Mouse (Mus musculus) embryonic facial prominence, embryonic 15.5 days (tissue): ENCODE data around the gene Lrrc74a. TPM values are rescaled to one million over a fixed set of nuclear protein-coding genes. Genes with fewer than 3 reads are reported as not detected.
A peak's percentile ranks its signal among the peaks of the same experiment; 100 is the strongest.

ENCODE experiments used
- ATAC-seq: fragments of 200-750 bp; cut with Nextera tagmentation; 2 replicates; pipeline ENCODE4 v1.8.0; 2017; ENCODE audit warnings: low read depth, moderate TSS enrichment; ENCODE audit not compliant: insufficient number of reproducible peaks, low FRiP score, low TSS enrichment
- H3K27ac ChIP-seq: fragments of 300-500 bp; sonication (generic); replicated peaks from 2 replicates; pipeline ENCODE4 v1.5.1; 2015; ENCODE audit warnings: mild to moderate bottlenecking, inconsistent platforms
- H3K27me3 ChIP-seq: fragments of 300-500 bp; sonication (generic); 2 replicates; pipeline ENCODE4 v1.6.1; 2015; ENCODE audit warnings: inconsistent platforms
- H3K36me3 ChIP-seq: fragments of 300-500 bp; sonication (generic); 2 replicates; pipeline ENCODE4 v1.6.1; 2015; ENCODE audit warnings: mild to moderate bottlenecking, inconsistent platforms
- H3K4me1 ChIP-seq: fragments of 300-500 bp; sonication (generic); 2 replicates; pipeline ENCODE4 v1.6.1; 2015; ENCODE audit warnings: inconsistent platforms
- H3K4me2 ChIP-seq: fragments of 300-500 bp; sonication (generic); replicated peaks from 2 replicates; pipeline ENCODE4 v1.6.1; 2015; ENCODE audit warnings: mild to moderate bottlenecking, inconsistent platforms
- H3K4me3 ChIP-seq: fragments of 300-500 bp; sonication (generic); replicated peaks from 2 replicates; pipeline ENCODE4 v1.5.1; 2015; ENCODE audit warnings: mild to moderate bottlenecking, inconsistent platforms
- H3K9ac ChIP-seq: fragments of 300-500 bp; sonication (generic); 2 replicates; pipeline ENCODE4 v1.6.1; 2015; ENCODE audit warnings: inconsistent platforms
- H3K9me3 ChIP-seq: fragments of 300-500 bp; sonication (generic); replicated peaks from 2 replicates; pipeline ENCODE4 v1.6.1; 2016; ENCODE audit warnings: inconsistent platforms
- WGBS: fragments of 180-500 bp; shearing (Covaris S2); methylation state at CpG from one replicate; pipeline ENCODE4 v1.1.7; 2015; 5-methylcytosine and 5-hydroxymethylcytosine counted together
- polyA plus RNA-seq: library from polyadenylated mRNA; unstranded; fragments of >200 nt; fragmentation: Nextera tagmentation; extraction: Ambion mirVana; gene quantifications from 2 replicates; pipeline ENCODE4 v1.2.1, GENCODE M21; 2015

The Lrrc74a gene
- polyA plus RNA-seq, 1 experiment from 2014 or later: not detected

GRCm38 (mm10) chr12:86770927-86771326, 36.8 kb downstream of the Lrrc74a start:
- Histone ChIP-seq H3K4me2 (no peak overlapping the region), H3K36me3 (no peaks in the 10 kb centered on the region), H3K9ac (no peak overlapping the region), H3K4me1 (peaks cover 46% of the 10 kb centered on the region), H3K27ac (peak overlapping the region; percentile 81), H3K4me3 (no peak overlapping the region), H3K9me3 (no peaks in the 10 kb centered on the region), H3K27me3 (no peaks in the 10 kb centered on the region)
- ATAC-seq: no peak
- 22% methylated on average over 3 of the region's 3 CpGs for WGBS

- Histone ChIP-seq H3K27me3 (no peaks in the 10 kb centered on the region), H3K4me1 (peaks cover 53% of the 10 kb centered on the region), H3K4me3 (no peak overlapping the region), H3K9ac (no peak overlapping the region), H3K4me2 (peak overlapping the region; percentile 21; the same call in 1 of the 2 replicates), H3K36me3 (no peaks in the 10 kb centered on the region), H3K9me3 (no peaks in the 10 kb centered on the region), H3K27ac (peak overlapping the region; percentile 81; the same call in 1 of the 2 replicates)
- WGBS: 12% methylated on average over 12 of the region's 12 CpGs
- ATAC-seq: peak; percentile 67; the same call in 1 of the 2 replicates
These were observed 37.8 kb downstream of the Lrrc74a start for GRCm38 (mm10) chr12:86771823-86772427.

- Histone ChIP-seq H3K4me2 (no peak overlapping the region), H3K4me1 (peaks cover 53% of the 10 kb centered on the region), H3K27me3 (no peaks in the 10 kb centered on the region), H3K9ac (no peak overlapping the region), H3K27ac (no peak overlapping the region), H3K9me3 (no peaks in the 10 kb centered on the region), H3K36me3 (no peaks in the 10 kb centered on the region), H3K4me3 (no peak overlapping the region)
- ATAC-seq: no peak
- 14% methylated on average over 3 of the region's 3 CpGs for WGBS
These were observed 38.4 kb downstream of the Lrrc74a start for GRCm38 (mm10) chr12:86772551-86772950.

GRCm38 (mm10) chr12:86775561-86776280, 41.6 kb downstream of the Lrrc74a start:
- Histone ChIP-seq H3K9me3 (no peaks in the 10 kb centered on the region), H3K9ac (no peak overlapping the region; the same call in 1 of the 2 replicates), H3K27ac (peak overlapping the region; percentile 79), H3K4me2 (0 out of 2 replicates have a peak overlapping the region, but pooled peaks have one; percentile 10), H3K4me3 (no peak overlapping the region), H3K36me3 (no peaks in the 10 kb centered on the region), H3K4me1 (peaks cover 31% of the 10 kb centered on the region), H3K27me3 (no peaks in the 10 kb centered on the region)
- ATAC-seq: peak; percentile 63
- WGBS: 48% methylated on average over 7 of the region's 7 CpGs

- Histone ChIP-seq H3K4me3 (no peak overlapping the region), H3K27ac (peak overlapping the region; percentile 79), H3K4me2 (no peak overlapping the region), H3K36me3 (no peaks in the 10 kb centered on the region), H3K9me3 (no peaks in the 10 kb centered on the region), H3K9ac (no peak overlapping the region), H3K27me3 (no peaks in the 10 kb centered on the region), H3K4me1 (peaks cover 25% of the 10 kb centered on the region)
- 82% methylated on average over 7 of the region's 7 CpGs for WGBS
- no peak for ATAC-seq
These were observed 42.2 kb downstream of the Lrrc74a start for GRCm38 (mm10) chr12:86776341-86776860.

GRCm38 (mm10) chr12:86778531-86778930, 44.4 kb downstream of the Lrrc74a start:
- H3K4me3 ChIP-seq: no peak overlapping the region
- H3K4me1 ChIP-seq: peaks cover 20% of the 10 kb centered on the region
- H3K27me3 ChIP-seq: no peaks in the 10 kb centered on the region
- ATAC-seq: no peak
- H3K9me3 ChIP-seq: no peaks in the 10 kb centered on the region
- WGBS: 90% methylated on average over 4 of the region's 4 CpGs
- no peak overlapping the region for H3K9ac ChIP-seq
- H3K27ac ChIP-seq: no peak overlapping the region
- H3K4me2 ChIP-seq: no peak overlapping the region
- H3K36me3 ChIP-seq: no peaks in the 10 kb centered on the region

GRCm38 (mm10) chr12:86779206-86779989, 45.2 kb downstream of the Lrrc74a start:
- no peaks in the 10 kb centered on the region for H3K9me3 ChIP-seq
- H3K4me2 ChIP-seq: no peak overlapping the region
- H3K36me3 ChIP-seq: no peaks in the 10 kb centered on the region
- H3K27ac ChIP-seq: no peak overlapping the region
- no peak for ATAC-seq
- no peaks in the 10 kb centered on the region for H3K27me3 ChIP-seq
- H3K4me3 ChIP-seq: no peak overlapping the region
- H3K9ac ChIP-seq: no peak overlapping the region
- peaks cover 20% of the 10 kb centered on the region for H3K4me1 ChIP-seq
- WGBS: 47% methylated on average over 11 of the region's 11 CpGs

- 36% methylated on average over 6 of the region's 6 CpGs for WGBS
- Histone ChIP-seq H3K27me3 (no peaks in the 10 kb centered on the region), H3K27ac (peak overlapping the region; percentile 22), H3K9me3 (no peaks in the 10 kb centered on the region), H3K4me1 (peaks cover 12% of the 10 kb centered on the region), H3K36me3 (no peaks in the 10 kb centered on the region), H3K4me2 (no peak overlapping the region), H3K9ac (no peak overlapping the region), H3K4me3 (no peak overlapping the region)
- no peak for ATAC-seq
These were observed 47.6 kb downstream of the Lrrc74a start for GRCm38 (mm10) chr12:86781654-86782202.

- Histone ChIP-seq H3K4me1 (peaks cover 31% of the 10 kb centered on the region), H3K4me3 (no peak overlapping the region), H3K9me3 (no peaks in the 10 kb centered on the region), H3K36me3 (no peaks in the 10 kb centered on the region), H3K9ac (no peak overlapping the region), H3K4me2 (0 out of 2 replicates have a peak overlapping the region, but pooled peaks have one; percentile 4), H3K27me3 (no peaks in the 10 kb centered on the region), H3K27ac (peak overlapping the region; percentile 74)
- no peak for ATAC-seq
- 24% methylated on average over 12 of the region's 12 CpGs for WGBS
These were observed 52.2 kb downstream of the Lrrc74a start for GRCm38 (mm10) chr12:86786149-86787019.

- no peaks in the 10 kb centered on the region for H3K27me3 ChIP-seq
- H3K4me1 ChIP-seq: peaks cover 26% of the 10 kb centered on the region
- 51% methylated on average over 4 of the region's 4 CpGs for WGBS
- peak overlapping the region; percentile 74 for H3K27ac ChIP-seq
- no peaks in the 10 kb centered on the region for H3K9me3 ChIP-seq
- H3K9ac ChIP-seq: no peak overlapping the region
- ATAC-seq: no peak; the same call in 1 of the 2 replicates
- no peak overlapping the region for H3K4me2 ChIP-seq
- H3K36me3 ChIP-seq: no peaks in the 10 kb centered on the region
- no peak overlapping the region for H3K4me3 ChIP-seq
These were observed 52.9 kb downstream of the Lrrc74a start for GRCm38 (mm10) chr12:86787020-86787553.
